Mouse (Mus musculus) myocyte (in vitro differentiated cells): ENCODE data around the gene Efna2. TPM values are rescaled to one million over a fixed set of nuclear protein-coding genes. Genes with fewer than 3 reads are reported as not detected.

Experiments used
- H3K27me3 ChIP-seq: one replicate; pipeline ENCODE4 v1.6.1; 2011; ENCODE audit not compliant: control insufficient read depth, insufficient read depth, insufficient read length
- H3K36me3 ChIP-seq: one replicate; pipeline ENCODE4 v1.6.1; 2011; ENCODE audit not compliant: control insufficient read depth, insufficient read depth
- H3K4me2 ChIP-seq: one replicate; pipeline ENCODE4 v1.6.1; 2011; ENCODE audit warnings: low read depth, control low read depth
- H3K4me3 ChIP-seq: one replicate; pipeline ENCODE4 v1.5.1; 2011; ENCODE audit warnings: mild to moderate bottlenecking, control low read depth, moderate library complexity
- H3K79me2 ChIP-seq: one replicate; pipeline ENCODE4 v1.6.1; 2011; ENCODE audit not compliant: control insufficient read depth, insufficient read depth
- H3ac ChIP-seq: one replicate; pipeline ENCODE4 v1.6.1; 2011; ENCODE audit not compliant: control insufficient read depth, insufficient read length
- CEBPB ChIP-seq: IDR thresholded peaks from 2 replicates; pipeline ENCODE4 v1.6.1; 2011; ENCODE audit warnings: mild to moderate bottlenecking, moderate library complexity; ENCODE audit not compliant: poor library complexity, insufficient read depth, severe bottlenecking
- E2F4 ChIP-seq: IDR thresholded peaks from one replicate; pipeline ENCODE4 v1.6.1; 2011; ENCODE audit warnings: mild to moderate bottlenecking, control low read depth, moderate library complexity; ENCODE audit not compliant: insufficient read depth
- MAX ChIP-seq: IDR thresholded peaks from one replicate; pipeline ENCODE4 v1.6.1; 2011; ENCODE audit warnings: low read depth, mild to moderate bottlenecking, control low read depth
- MYOD1 ChIP-seq, 3 experiments: IDR thresholded peaks; one replicate each; pipeline ENCODE4 v1.6.1; 2011; ENCODE audit warnings: control low read depth in 2 of 3, low read depth in 2 of 3, mild to moderate bottlenecking in 2 of 3, moderate library complexity in 1 of 3; ENCODE audit not compliant: insufficient read length in 2 of 3, control insufficient read depth in 1 of 3
- MYOG ChIP-seq, 3 experiments: IDR thresholded peaks; one replicate each; pipeline ENCODE4 v1.6.1; 2011; ENCODE audit warnings: control low read depth in 2 of 3, low read depth in 2 of 3, mild to moderate bottlenecking in 2 of 3; ENCODE audit not compliant: insufficient read length in 2 of 3, control insufficient read depth in 1 of 3, insufficient read depth in 1 of 3
- POLR2A ChIP-seq: IDR thresholded peaks from one replicate; pipeline ENCODE4 v1.6.1; 2011; ENCODE audit warnings: low read depth, mild to moderate bottlenecking, control low read depth, moderate library complexity; ENCODE audit not compliant: insufficient read length
- POLR2AphosphoS2 ChIP-seq: IDR thresholded peaks from one replicate; pipeline ENCODE4 v1.6.1; 2011; ENCODE audit warnings: low read depth, control low read depth; ENCODE audit not compliant: insufficient read length
- REST ChIP-seq: IDR thresholded peaks from one replicate; pipeline ENCODE4 v1.6.1; 2011; ENCODE audit warnings: mild to moderate bottlenecking, control low read depth, moderate library complexity; ENCODE audit not compliant: insufficient read depth, insufficient read length
- SRF ChIP-seq: IDR thresholded peaks from one replicate; pipeline ENCODE4 v1.6.1; 2011; ENCODE audit warnings: low read depth; ENCODE audit not compliant: control insufficient read depth, insufficient read length
- TCF12 ChIP-seq: IDR thresholded peaks from one replicate; pipeline ENCODE4 v1.6.1; 2011; ENCODE audit warnings: mild to moderate bottlenecking, control low read depth; ENCODE audit not compliant: poor library complexity, insufficient read depth, severe bottlenecking
- TCF3 ChIP-seq: IDR thresholded peaks from one replicate; pipeline ENCODE4 v1.6.1; 2011; ENCODE audit warnings: low read depth, control low read depth; ENCODE audit not compliant: insufficient read length
- USF1 ChIP-seq: IDR thresholded peaks from one replicate; pipeline ENCODE4 v1.6.1; 2011; ENCODE audit warnings: low read depth, mild to moderate bottlenecking, control low read depth, moderate library complexity
- polyA plus RNA-seq: library from polyadenylated mRNA; unstranded; fragments of >200 nt; fragmentation: generic; extraction: Trizol; gene quantifications from one replicate; pipeline ENCODE4 v1.2.1, GENCODE M21; 2012; ENCODE audit warnings: missing spikeins

Gene Efna2
- polyA plus RNA-seq, 1 experiment: 3.6 TPM

- peak overlapping the region; percentile 100 for H3K4me2 ChIP-seq
- H3K4me3 ChIP-seq: peak overlapping the region; percentile 20
- no peak overlapping the region for H3ac ChIP-seq
- no peaks in the 10 kb centered on the region for H3K36me3 ChIP-seq
- no peaks in the 10 kb centered on the region for H3K27me3 ChIP-seq
- no peaks in the 10 kb centered on the region for H3K79me2 ChIP-seq
- no peak for TF ChIP-seq POLR2AphosphoS2
- TF ChIP-seq SRF: peak; percentile 68
- TF ChIP-seq MAX: no peak
- TF ChIP-seq USF1: peak; percentile 18
- TF ChIP-seq MYOD1 (IDR thresholded peaks at IDR 0.05; ENCODE audit: control insufficient read depth in 1 of 3, insufficient read length in 2 of 3, low read depth in 2 of 3): peak; percentile 26 to 100 (median 99)
- TF ChIP-seq POLR2A: peak; percentile 22
- peak; percentile 92 to 100 (median 100) for TF ChIP-seq MYOG (IDR thresholded peaks at IDR 0.05; ENCODE audit: control insufficient read depth in 1 of 3, insufficient read depth in 1 of 3, insufficient read length in 2 of 3, low read depth in 2 of 3)
- peak; percentile 72; the same call in 1 of the 2 replicates for TF ChIP-seq CEBPB
- TF ChIP-seq E2F4: no peak
- TF ChIP-seq TCF12: peak; percentile 99
- peak; percentile 100 for TF ChIP-seq TCF3
- TF ChIP-seq REST: no peak
Observed at GRCm38 (mm10) chr10:80162716-80163299, 16.5 kb upstream of the Efna2 start.

GRCm38 (mm10) chr10:80163721-80164120 lies 15.6 kb upstream of the Efna2 start:
- no peaks in the 10 kb centered on the region for H3K27me3 ChIP-seq
- peak; percentile 77 for TF ChIP-seq POLR2AphosphoS2
- TF ChIP-seq TCF12: peak; percentile 3
- TF ChIP-seq SRF: peak; percentile 78
- TF ChIP-seq POLR2A: peak; percentile 71
- no peak for TF ChIP-seq CEBPB
- peak; percentile 52 for TF ChIP-seq TCF3
- TF ChIP-seq MAX: no peak
- no peak for TF ChIP-seq REST
- peak in 2 of 3 experiments; percentile 19 to 73 for TF ChIP-seq MYOD1 (IDR thresholded peaks at IDR 0.05; ENCODE audit: control insufficient read depth in 1 of 3, insufficient read length in 2 of 3, low read depth in 2 of 3)
- no peak for TF ChIP-seq E2F4
- TF ChIP-seq USF1: no peak
- TF ChIP-seq MYOG (IDR thresholded peaks at IDR 0.05; ENCODE audit: control insufficient read depth in 1 of 3, insufficient read depth in 1 of 3, insufficient read length in 2 of 3, low read depth in 2 of 3): peak in 2 of 3 experiments; percentile 49 to 88
- H3K36me3 ChIP-seq: no peaks in the 10 kb centered on the region
- peaks cover 5% of the 10 kb centered on the region for H3K79me2 ChIP-seq
- no peak overlapping the region for H3ac ChIP-seq
- peak overlapping the region; percentile 100 for H3K4me2 ChIP-seq
- H3K4me3 ChIP-seq: peak overlapping the region; percentile 58

DNA sequence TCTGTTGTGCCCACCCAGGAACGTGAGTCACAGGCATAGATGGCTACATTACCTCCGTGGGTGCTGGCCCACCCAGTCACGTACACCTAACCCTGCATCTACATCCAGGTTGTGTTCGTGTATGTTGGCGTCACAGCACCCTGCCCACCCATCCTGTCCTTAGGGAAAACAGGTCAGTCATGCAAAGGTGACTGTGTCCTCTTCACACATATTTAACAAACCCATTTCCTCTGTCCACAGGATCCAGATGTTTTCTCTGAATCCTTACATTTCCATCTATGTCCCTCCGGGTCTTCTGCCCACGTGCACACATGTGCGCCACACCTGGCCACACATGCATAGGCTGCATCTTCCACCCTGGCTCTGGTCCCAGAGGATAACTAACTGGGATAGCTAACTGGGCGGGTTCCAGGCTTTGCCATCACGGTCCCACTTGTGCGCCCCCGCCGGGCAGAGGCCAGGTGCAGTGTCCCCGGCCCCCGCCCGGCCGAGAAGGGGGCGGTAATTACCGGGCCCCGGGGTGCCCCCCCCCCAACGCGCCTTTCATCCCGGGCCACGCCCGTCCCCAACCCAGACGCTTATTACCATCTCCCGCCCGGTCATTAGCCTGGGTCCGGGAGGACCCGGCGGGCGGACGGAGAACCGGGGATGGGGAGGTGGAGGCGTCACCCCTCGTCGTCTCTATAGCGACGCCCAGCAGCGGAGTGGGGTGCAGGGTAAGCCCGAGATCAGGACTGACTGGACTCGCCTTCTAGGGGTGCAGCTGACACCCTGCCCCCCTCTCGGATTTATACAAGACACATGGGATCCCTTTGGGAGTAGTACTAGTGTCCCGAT lies 14.9 kb upstream of the Efna2 start:
- Histone ChIP-seq H3K79me2 (peaks cover 12% of the 10 kb centered on the region), H3K4me3 (peak overlapping the region; percentile 58), H3K4me2 (peak overlapping the region; percentile 100), H3K27me3 (no peaks in the 10 kb centered on the region), H3K36me3 (no peaks in the 10 kb centered on the region), H3ac (peak overlapping the region; percentile 8)
- TF ChIP-seq MYOD1 (IDR thresholded peaks at IDR 0.05; ENCODE audit: control insufficient read depth in 1 of 3, insufficient read length in 2 of 3, low read depth in 2 of 3) (peak in 2 of 3 experiments; percentile 53 to 88), POLR2AphosphoS2 (no peak), SRF (no peak), TCF3 (peak; percentile 8), USF1 (peak; percentile 10), MYOG (IDR thresholded peaks at IDR 0.05; ENCODE audit: control insufficient read depth in 1 of 3, insufficient read depth in 1 of 3, insufficient read length in 2 of 3, low read depth in 2 of 3) (peak in 1 of 3 experiments; percentile 79), REST (no peak)

DNA sequence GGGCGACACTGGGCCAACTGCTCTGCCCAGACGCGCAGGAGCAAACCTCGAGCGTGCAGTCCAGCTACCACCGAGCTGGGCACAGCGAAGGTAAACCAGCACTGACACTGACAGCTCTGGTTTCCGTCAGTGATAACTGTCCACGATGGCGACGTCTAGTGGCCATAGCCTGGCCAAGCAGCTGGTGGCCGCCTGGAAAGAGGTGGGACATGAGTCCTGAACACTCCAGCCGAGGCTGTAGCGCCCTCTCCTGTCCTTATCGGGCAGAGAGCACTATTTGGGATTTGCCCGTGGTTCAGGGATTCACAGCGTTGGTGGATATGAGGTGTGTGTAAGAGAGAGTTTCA lies 14.3 kb upstream of the Efna2 start:
- Histone ChIP-seq H3ac (peak overlapping the region; percentile 8), H3K4me2 (peak overlapping the region; percentile 100), H3K4me3 (peak overlapping the region; percentile 58), H3K79me2 (peaks cover 18% of the 10 kb centered on the region), H3K36me3 (no peaks in the 10 kb centered on the region), H3K27me3 (no peaks in the 10 kb centered on the region)
- TF ChIP-seq MAX (no peak), TCF3 (no peak), SRF (peak; percentile 82), REST (no peak), MYOG (IDR thresholded peaks at IDR 0.05; ENCODE audit: control insufficient read depth in 1 of 3, insufficient read depth in 1 of 3, insufficient read length in 2 of 3, low read depth in 2 of 3) (peak; percentile 66 to 93 (median 82)), POLR2A (peak; percentile 92), POLR2AphosphoS2 (peak; percentile 98), TCF12 (no peak), USF1 (no peak), E2F4 (no peak), CEBPB (no peak), MYOD1 (IDR thresholded peaks at IDR 0.05; ENCODE audit: control insufficient read depth in 1 of 3, insufficient read length in 2 of 3, low read depth in 2 of 3) (peak in 2 of 3 experiments; percentile 75 to 81)
